18 mouse cellular contexts compared by ENCODE assay signal in genomic region chrX:132452986-132453385, GRCm38 (mm10).
DNase-seq lines count a peak whose midpoint lies in the region; ATAC-seq and TF ChIP-seq lines count a peak whose summit lies in the region.
"Had no signal": no experiment of that assay in that cellular context is flagged by ENCODE, and none has a peak within 500 bp of the region (broad histone marks: within the 10 kb centered on the region; RNA-seq: fewer than 3 reads in every experiment).

No protein-coding gene starts in this region.

- ATAC-seq in kidney, postnatal 0 days (replicated peaks; ENCODE audit: low FRiP score, low read depth) = no peak
- no peak for ATAC-seq in kidney, embryonic 14.5 days (ENCODE audit: low FRiP score, low TSS enrichment)
- ATAC-seq: forebrain, embryonic 15.5 days had no signal

- TF ChIP-seq POLR2A in brain, embryonic 14.5 days (IDR thresholded peaks at IDR 0.05; ENCODE audit: borderline replicate concordance, extremely low read depth, insufficient read depth, insufficient read length, poor library complexity, severe bottlenecking) = no peak

- peak; percentile 52 for DNase-seq in kidney, postnatal 0 days (ENCODE audit: low spot score)
- peak; percentile 47 for DNase-seq in 3T3-L1 (ENCODE audit: low read depth, low spot score)
- DNase-seq in 416B (ENCODE audit: low read depth) = peak; percentile 2
- peak; percentile 38 for DNase-seq in brain, embryonic 14.5 days (ENCODE audit: low read depth)
- no peak for DNase-seq in gastrocnemius, postnatal 4 days (ENCODE audit: low spot score in 2 of 2)
- DNase-seq in gastrocnemius, postnatal 14 days = no peak
- DNase-seq in urinary bladder, postnatal 25 days (ENCODE audit: low spot score) = no peak
- DNase-seq: adrenal gland, postnatal 14 days; cerebellum, adult 11 months; heart, adult 11 months; kidney, adult 18-20 months had no signal

- no peak overlapping the region for H3K4me3 ChIP-seq in kidney, postnatal 0 days (replicated peaks; ENCODE audit: low read depth, low read length)
- no peak overlapping the region for H3K4me3 ChIP-seq in kidney, embryonic 14.5 days (ENCODE audit: low read length)
- H3K4me3 ChIP-seq: embryonic facial prominence, embryonic 12.5 days; forebrain, embryonic 15.5 days; myocyte had no signal

- no peak overlapping the region for H3K27ac ChIP-seq in kidney, postnatal 0 days
- H3K27ac ChIP-seq in kidney, embryonic 14.5 days (ENCODE audit: low read depth, low read length) = no peak overlapping the region
- H3K27ac ChIP-seq: embryonic facial prominence, embryonic 12.5 days; forebrain, embryonic 15.5 days; macrophage had no signal

- H3K4me1 ChIP-seq in kidney, postnatal 0 days (replicated peaks; ENCODE audit: insufficient read depth, low read length) = no peaks in the 10 kb centered on the region
- no peaks in the 10 kb centered on the region for H3K4me1 ChIP-seq in kidney, embryonic 14.5 days (ENCODE audit: control insufficient read depth, insufficient read depth, low read length)
- H3K4me1 ChIP-seq: embryonic facial prominence, embryonic 12.5 days; forebrain, embryonic 15.5 days had no signal

- no peak overlapping the region for H3K4me2 ChIP-seq in kidney, postnatal 0 days (ENCODE audit: low read length)
- H3K4me2 ChIP-seq in kidney, embryonic 14.5 days (replicated peaks; ENCODE audit: low read depth, low read length) = no peak overlapping the region
- H3K4me2 ChIP-seq: embryonic facial prominence, embryonic 12.5 days; forebrain, embryonic 15.5 days; liver, embryonic 11.5 days had no signal

- H3K36me3 ChIP-seq in kidney, postnatal 0 days (ENCODE audit: insufficient read depth, low read length) = no peaks in the 10 kb centered on the region
- H3K36me3 ChIP-seq in kidney, embryonic 14.5 days (ENCODE audit: control insufficient read depth, insufficient read depth, low read length) = no peaks in the 10 kb centered on the region
- H3K36me3 ChIP-seq: embryonic facial prominence, embryonic 12.5 days; forebrain, embryonic 15.5 days; G1E had no signal

- TF ChIP-seq CTCF in kidney, postnatal 0 days (IDR thresholded peaks at IDR 0.05; ENCODE audit: low read depth) = peak; percentile 61
- TF ChIP-seq CTCF in brain, embryonic 14.5 days (IDR thresholded peaks at IDR 0.05; ENCODE audit: borderline replicate concordance, extremely low read depth, insufficient read depth, insufficient read length) = no peak

- no peak overlapping the region for H3K9ac ChIP-seq in kidney, postnatal 0 days (ENCODE audit: low read depth, low read length)
- H3K9ac ChIP-seq in kidney, embryonic 14.5 days (ENCODE audit: low read depth, low read length) = no peak overlapping the region
- H3K9ac ChIP-seq: embryonic facial prominence, embryonic 12.5 days; forebrain, embryonic 15.5 days had no signal

- H3K9me3 ChIP-seq in kidney, postnatal 0 days (replicated peaks; ENCODE audit: low read length) = no peaks in the 10 kb centered on the region
- H3K9me3 ChIP-seq in kidney, embryonic 14.5 days (ENCODE audit: control insufficient read depth, low read length) = no peaks in the 10 kb centered on the region
- H3K9me3 ChIP-seq: embryonic facial prominence, embryonic 12.5 days; forebrain, embryonic 15.5 days; G1E had no signal

- WGBS in kidney, postnatal 0 days = 33% methylated on average over 2 of the region's 2 CpGs
- WGBS in kidney, embryonic 14.5 days = 42% methylated on average over 2 of the region's 2 CpGs

- H3K27me3 ChIP-seq in kidney, postnatal 0 days (ENCODE audit: insufficient read depth, low read length) = no peaks in the 10 kb centered on the region
- no peaks in the 10 kb centered on the region for H3K27me3 ChIP-seq in kidney, embryonic 14.5 days (ENCODE audit: control insufficient read depth, insufficient read depth, low read length)
- H3K27me3 ChIP-seq: embryonic facial prominence, embryonic 12.5 days; forebrain, embryonic 15.5 days had no signal

- intact Hi-C loops in gastrocnemius, postnatal 14 days (cut with DNase I; ENCODE audit: low total_unique reads) = no loop called here

Comparison
In these comparisons a context has a peak if more than half of its experiments do, and no peak if none do; other contexts are left out.
1. DNase-seq: peak in kidney, postnatal 0 days (single experiment), 3T3-L1 (single experiment), 416B (single experiment) and brain, embryonic 14.5 days (single experiment); none in gastrocnemius, postnatal 4 days (0 of 2), gastrocnemius, postnatal 14 days (single experiment) and urinary bladder, postnatal 25 days (single experiment).